Mouse (Mus musculus) neural tube, embryonic 15.5 days (tissue): ENCODE measurements around the gene Fxyd3. TPM values are rescaled to one million over a fixed set of nuclear protein-coding genes. Genes with fewer than 3 reads are reported as not detected.

ENCODE experiments used
- ATAC-seq: fragments of 200-750 bp; cut with Nextera tagmentation; 2 replicates; pipeline ENCODE4 v1.8.0; 2017; ENCODE audit warnings: mild to moderate bottlenecking, moderate TSS enrichment, moderate library complexity; ENCODE audit not compliant: low FRiP score
- H3K27ac ChIP-seq: fragments of 300-500 bp; sonication (generic); replicated peaks from 2 replicates; pipeline ENCODE4 v1.5.1; 2015; ENCODE audit warnings: mild to moderate bottlenecking, inconsistent platforms
- H3K27me3 ChIP-seq: fragments of 300-500 bp; sonication (generic); replicated peaks from 2 replicates; pipeline ENCODE4 v1.6.1; 2015; ENCODE audit warnings: inconsistent platforms
- H3K36me3 ChIP-seq: fragments of 300-500 bp; sonication (generic); 2 replicates; pipeline ENCODE4 v1.6.1; 2015; ENCODE audit warnings: inconsistent platforms
- H3K4me1 ChIP-seq: fragments of 300-500 bp; sonication (generic); 2 replicates; pipeline ENCODE4 v1.6.1; 2015; ENCODE audit warnings: inconsistent platforms
- H3K4me2 ChIP-seq: fragments of 300-500 bp; sonication (generic); 2 replicates; pipeline ENCODE4 v1.6.1; 2015; ENCODE audit warnings: inconsistent platforms, mild to moderate bottlenecking, moderate library complexity
- H3K4me3 ChIP-seq: fragments of 300-500 bp; sonication (generic); replicated peaks from 2 replicates; pipeline ENCODE4 v1.5.1; 2015; ENCODE audit warnings: mild to moderate bottlenecking, inconsistent platforms
- H3K9ac ChIP-seq: fragments of 300-500 bp; sonication (generic); replicated peaks from 2 replicates; pipeline ENCODE4 v1.6.1; 2015; ENCODE audit warnings: mild to moderate bottlenecking, inconsistent platforms
- H3K9me3 ChIP-seq: fragments of 300-500 bp; sonication (generic); replicated peaks from 2 replicates; pipeline ENCODE4 v1.6.1; 2016; ENCODE audit warnings: inconsistent platforms
- WGBS: fragments of 180-500 bp; shearing (Covaris S2); methylation state at CpG from one replicate; pipeline ENCODE4 v1.1.7; 2015; ENCODE audit warnings: mixed read lengths; 5-methylcytosine and 5-hydroxymethylcytosine counted together
- microRNA-seq: library from miRNA; unstranded; fragments of <30 nt; microRNA quantifications from one replicate; pipeline ENCODE4, GENCODE M21; 2017
- polyA plus RNA-seq: library from polyadenylated mRNA; unstranded; fragments of >200 nt; fragmentation: Nextera tagmentation; extraction: Ambion mirVana; gene quantifications from 2 replicates; pipeline ENCODE4 v1.2.1, GENCODE M21; 2015

Gene Fxyd3
- polyA plus RNA-seq, 1 experiment from 2014 or later = 0.79 TPM

- H3K4me3 ChIP-seq = no peak overlapping the region
- no peaks in the 10 kb centered on the region for H3K27me3 ChIP-seq
- no peaks in the 10 kb centered on the region for H3K4me1 ChIP-seq
- no peak for ATAC-seq
- no peaks in the 10 kb centered on the region for H3K9me3 ChIP-seq
- H3K9ac ChIP-seq = no peak overlapping the region
- H3K4me2 ChIP-seq = no peak overlapping the region
- no peaks in the 10 kb centered on the region for H3K36me3 ChIP-seq
- no peak overlapping the region for H3K27ac ChIP-seq
- 79% methylated on average over 8 of the region's 8 CpGs for whole genome bisulfite sequencing
Observed at GRCm38 (mm10) chr7:31028609-31029008, 47.9 kb downstream of the Fxyd3 start.

Small RNA genes lying within 50 kb of the gene (microRNA-seq; reads per million reads assigned to microRNA genes)
- gene Mir7050 = not detected

Other genes starting within 250 kb of the Fxyd3 start
- 0.14 TPM in 1 of 2 replicates, not detected in the other for gene Ffar3, start 220.5 kb downstream of the Fxyd3 start, polyA plus RNA-seq
- gene Ffar1, start 215.1 kb downstream of the Fxyd3 start, polyA plus RNA-seq = not detected in 2 replicates
- 0.10 and 0.11 TPM in 2 replicates for gene Cd22, start 196.4 kb downstream of the Fxyd3 start, polyA plus RNA-seq
- gene Mag, start 161.8 kb downstream of the Fxyd3 start, polyA plus RNA-seq = 4.7 and 4.8 TPM in 2 replicates
- not detected in 2 replicates for gene Hamp2, start 152.0 kb downstream of the Fxyd3 start, polyA plus RNA-seq
- gene Hamp, start 132.7 kb downstream of the Fxyd3 start, polyA plus RNA-seq = not detected in 2 replicates
- 27.7 and 36.0 TPM in 2 replicates for gene Usf2, start 119.9 kb downstream of the Fxyd3 start, polyA plus RNA-seq
- gene Lsr, start 103.2 kb downstream of the Fxyd3 start, polyA plus RNA-seq = 19.2 and 37.4 TPM in 2 replicates
- 0.20 and 1.4 TPM in 2 replicates for gene Fam187b, start 102.9 kb downstream of the Fxyd3 start, polyA plus RNA-seq
- 22.2 and 27.8 TPM in 2 replicates for gene Fxyd5, start 34.2 kb downstream of the Fxyd3 start, polyA plus RNA-seq
- gene Fxyd7, start 25.2 kb downstream of the Fxyd3 start, polyA plus RNA-seq = 357 and 417 TPM in 2 replicates
- 26.8 and 36.9 TPM in 2 replicates for gene Fxyd1, start 19.5 kb downstream of the Fxyd3 start, polyA plus RNA-seq
- gene Lgi4, start 17.4 kb downstream of the Fxyd3 start, polyA plus RNA-seq = 1.3 and 1.7 TPM in 2 replicates
- 0.50 and 4.0 TPM in 2 replicates for gene Hpn, start 38.6 kb upstream of the Fxyd3 start, polyA plus RNA-seq
- 21.1 and 24.8 TPM in 2 replicates for gene Scn1b, start 50.3 kb upstream of the Fxyd3 start, polyA plus RNA-seq
- gene Gramd1a, start 79.2 kb upstream of the Fxyd3 start, polyA plus RNA-seq = 174 and 212 TPM in 2 replicates
- gene Scgb2b2, start 213.8 kb upstream of the Fxyd3 start, polyA plus RNA-seq = not detected in 2 replicates
- not detected in 2 replicates for gene Scgb1b2, start 215.1 kb upstream of the Fxyd3 start, polyA plus RNA-seq